Mouse (Mus musculus) CH12.LX (cell line): ENCODE data around the gene Tph1. TPM values are rescaled to one million over a fixed set of nuclear protein-coding genes. Genes with fewer than 3 reads are reported as not detected.

Experiments used
- DNase-seq: peaks from one replicate; pipeline ENCODE4 v3.0.0-alpha.2; 2013; ENCODE audit errors: extremely low read depth
- H3K27ac ChIP-seq: 2 replicates; pipeline ENCODE4 v1.5.1; 2012; ENCODE audit warnings: low read depth, mild to moderate bottlenecking, control low read depth, moderate library complexity; ENCODE audit not compliant: insufficient read depth
- H3K27me3 ChIP-seq: replicated peaks from 2 replicates; pipeline ENCODE3; 2012; ENCODE audit warnings: inconsistent platforms
- H3K36me3 ChIP-seq, 2 experiments: replicated peaks in 1 of 2; 2 replicates each; pipeline versions ENCODE3 to v1.6.1; 2012; ENCODE audit warnings: inconsistent platforms in 1 of 2, low read length in 1 of 2, mild to moderate bottlenecking in 1 of 2, mixed read lengths in 1 of 2, moderate library complexity in 1 of 2; ENCODE audit not compliant: control insufficient read depth in 1 of 2, insufficient read depth in 1 of 2
- H3K4me1 ChIP-seq, 2 experiments: 2 replicates each; pipeline ENCODE4 v1.6.1; 2012; ENCODE audit warnings: inconsistent platforms in 1 of 2, moderate library complexity in 1 of 2; ENCODE audit not compliant: insufficient read depth in 2 of 2, control insufficient read depth in 1 of 2
- H3K4me2 ChIP-seq: 2 replicates; pipeline ENCODE4 v1.6.1; 2012; ENCODE audit warnings: low read depth, mild to moderate bottlenecking, control low read depth; ENCODE audit not compliant: poor library complexity, insufficient read depth, severe bottlenecking
- H3K4me3 ChIP-seq, 3 experiments: fragments of 150-350 bp in 1 of 3; sonication (generic) in 1 of 3; replicated peaks in 1 of 3; 2 replicates each; pipeline versions ENCODE3 to v1.5.1; 2011 to 2012; ENCODE audit warnings: low read depth in 2 of 3, low read length in 2 of 3, mild to moderate bottlenecking in 2 of 3, moderate library complexity in 2 of 3, control low read depth in 1 of 3, improper control_type of control experiment in 1 of 3, inconsistent platforms in 1 of 3, mixed read lengths in 1 of 3; ENCODE audit not compliant: poor library complexity in 1 of 3
- H3K79me2 ChIP-seq: replicated peaks from 2 replicates; pipeline ENCODE4 v1.6.1; 2012; ENCODE audit warnings: mild to moderate bottlenecking, moderate library complexity; ENCODE audit not compliant: control insufficient read depth, poor library complexity, insufficient read depth, severe bottlenecking; ENCODE audit errors: extremely low read depth
- H3K9ac ChIP-seq: 2 replicates; pipeline ENCODE4 v1.6.1; 2012; ENCODE audit warnings: low read depth, mild to moderate bottlenecking, control low read depth, moderate library complexity; ENCODE audit not compliant: insufficient read depth
- H3K9me3 ChIP-seq: replicated peaks from 2 replicates; pipeline ENCODE3; 2012; ENCODE audit warnings: low read length, inconsistent platforms, mixed read lengths
- CHD1 ChIP-seq: IDR thresholded peaks from 2 replicates; pipeline ENCODE4 v1.6.1; 2012; ENCODE audit warnings: low read depth, low read length, improper control_type of control experiment, inconsistent platforms
- CHD2 ChIP-seq: IDR thresholded peaks from 2 replicates; pipeline ENCODE4 v1.6.1; 2011; ENCODE audit warnings: low read length, improper control_type of control experiment
- CTCF ChIP-seq, 2 experiments: IDR thresholded peaks in 1 of 2; conservative IDR thresholded peaks in 1 of 2; 2 replicates each; pipeline ENCODE4 v1.5.1; 2011 to 2012; ENCODE audit warnings: low read depth in 2 of 2, low read length in 2 of 2, improper control_type of control experiment in 1 of 2, inconsistent platforms in 1 of 2, mild to moderate bottlenecking in 1 of 2, moderate library complexity in 1 of 2
- EP300 ChIP-seq: IDR thresholded peaks from 2 replicates; pipeline ENCODE4 v1.6.1; 2011; ENCODE audit warnings: low read length, improper control_type of control experiment
- MAFK ChIP-seq: IDR thresholded peaks from 2 replicates; pipeline ENCODE4 v1.6.1; 2011; ENCODE audit warnings: low read length, improper control_type of control experiment; ENCODE audit not compliant: insufficient replicate concordance
- MAZ ChIP-seq: IDR thresholded peaks from 2 replicates; pipeline ENCODE4 v1.6.1; 2012; ENCODE audit warnings: low read depth, mild to moderate bottlenecking, inconsistent platforms, low read length, improper control_type of control experiment, moderate library complexity
- PAX5 ChIP-seq: IDR thresholded peaks from 2 replicates; pipeline ENCODE4 v1.6.1; 2012; ENCODE audit warnings: low read length, inconsistent platforms, mixed read lengths
- POLR2A ChIP-seq: IDR thresholded peaks from 2 replicates; pipeline ENCODE4 v1.6.1; 2011; ENCODE audit warnings: low read depth, mild to moderate bottlenecking, improper control_type of control experiment, low read length
- TBP ChIP-seq: conservative IDR thresholded peaks from 2 replicates; pipeline ENCODE4 v1.6.1; 2011; ENCODE audit warnings: low read depth, low read length, improper control_type of control experiment
- TCF12 ChIP-seq: IDR thresholded peaks from 2 replicates; pipeline ENCODE4 v1.6.1; 2014; ENCODE audit warnings: low read depth, mild to moderate bottlenecking, inconsistent platforms, low read length, improper control_type of control experiment
- UBTF ChIP-seq: IDR thresholded peaks from 2 replicates; pipeline ENCODE4 v1.6.1; 2012; ENCODE audit warnings: low read depth, mild to moderate bottlenecking, inconsistent platforms, low read length, improper control_type of control experiment, moderate library complexity
- USF2 ChIP-seq: conservative IDR thresholded peaks from 2 replicates; pipeline ENCODE4 v1.6.1; 2011; ENCODE audit warnings: low read depth, low read length, improper control_type of control experiment
- ZMIZ1 ChIP-seq: IDR thresholded peaks from 2 replicates; pipeline ENCODE4 v1.6.1; 2012; ENCODE audit warnings: low read depth, mild to moderate bottlenecking, inconsistent platforms, low read length, improper control_type of control experiment
- dilution Hi-C: fragments of 300-500 bp; cut with MboI; formaldehyde crosslinking; loops from 2 replicates; pipeline ENCODE4 v1.14.3; 2020; ENCODE audit warnings: low sequenced_read_pairs; ENCODE audit not compliant: extremely low pct_unique_long_range_greater_than_20kb, extremely low pct_ligation_motif_present
- in situ Hi-C: fragments of 300-500 bp; cut with MboI; formaldehyde crosslinking; loops from 3 replicates; pipeline ENCODE4 v1.14.3; 2019; ENCODE audit warnings: low sequenced_read_pairs, low pct_ligation_motif_present, low pct_unique_long_range_greater_than_20kb, mixed read lengths
- polyA plus RNA-seq: library from polyadenylated mRNA; unstranded; fragments of >175 nt; gene quantifications from 2 replicates; pipeline ENCODE4 v1.2.1, GENCODE M21; 2012; ENCODE audit warnings: low read depth; ENCODE audit not compliant: insufficient read length
- total RNA-seq, 2 experiments: library from RNA; depleted of rRNA; stranded (reverse); fragments of 300-350 nt in 1 of 2; fragments of >200 nt in 1 of 2; gene quantifications; 2 replicates each; pipeline ENCODE4 v1.2.3; 2012 to 2014

Gene Tph1
- total and polyA plus RNA-seq, 3 experiments: 0.13 TPM; not detected in 2

DNA sequence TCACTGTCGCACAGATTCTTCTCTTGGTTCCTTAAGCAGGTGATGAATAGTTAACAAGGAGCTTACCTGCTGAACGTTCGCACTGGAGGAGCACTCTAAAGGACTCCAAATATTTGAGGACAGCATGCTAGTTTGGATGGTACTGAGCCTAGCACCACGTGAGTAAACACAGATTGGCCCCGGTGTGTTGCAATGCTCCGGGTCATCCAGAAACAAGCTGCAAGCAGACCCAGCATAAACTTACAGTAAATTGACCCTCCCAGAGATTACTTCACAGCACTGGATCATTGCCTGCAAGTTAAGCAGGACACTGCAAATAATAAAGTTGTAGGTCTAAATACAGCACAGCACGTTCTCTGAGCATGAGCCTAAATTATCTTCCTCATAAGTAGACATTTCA lies 47.2 kb upstream of the Tph1 start:
- Histone ChIP-seq H3K27ac (no peak overlapping the region), H3K36me3 (no peaks in the 10 kb centered on the region), H3K4me2 (no peak overlapping the region), H3K79me2 (no peaks in the 10 kb centered on the region), H3K9me3 (no peaks in the 10 kb centered on the region), H3K4me3 (no peak overlapping the region), H3K4me1 (peaks cover 10 to 22% of the 10 kb centered on the region in 2 experiments; a peak in 3 of 4 replicates), H3K27me3 (no peaks in the 10 kb centered on the region), H3K9ac (no peak overlapping the region)
- dilution Hi-C loops (no loop called here), in situ Hi-C loops (no loop called here)
- no peak for TF ChIP-seq MAFK
- no peak for TF ChIP-seq EP300
- no peak for TF ChIP-seq USF2
- no peak for TF ChIP-seq POLR2A
- no peak for TF ChIP-seq UBTF
- TF ChIP-seq ZMIZ1: no peak
- TF ChIP-seq CTCF (conservative IDR thresholded peaks at IDR 0.05 in 1 of 2, IDR thresholded peaks at IDR 0.05 in 1 of 2; ENCODE audit: low read depth in 2 of 2, low read length in 2 of 2): no peak
- no peak for DNase-seq

DNA sequence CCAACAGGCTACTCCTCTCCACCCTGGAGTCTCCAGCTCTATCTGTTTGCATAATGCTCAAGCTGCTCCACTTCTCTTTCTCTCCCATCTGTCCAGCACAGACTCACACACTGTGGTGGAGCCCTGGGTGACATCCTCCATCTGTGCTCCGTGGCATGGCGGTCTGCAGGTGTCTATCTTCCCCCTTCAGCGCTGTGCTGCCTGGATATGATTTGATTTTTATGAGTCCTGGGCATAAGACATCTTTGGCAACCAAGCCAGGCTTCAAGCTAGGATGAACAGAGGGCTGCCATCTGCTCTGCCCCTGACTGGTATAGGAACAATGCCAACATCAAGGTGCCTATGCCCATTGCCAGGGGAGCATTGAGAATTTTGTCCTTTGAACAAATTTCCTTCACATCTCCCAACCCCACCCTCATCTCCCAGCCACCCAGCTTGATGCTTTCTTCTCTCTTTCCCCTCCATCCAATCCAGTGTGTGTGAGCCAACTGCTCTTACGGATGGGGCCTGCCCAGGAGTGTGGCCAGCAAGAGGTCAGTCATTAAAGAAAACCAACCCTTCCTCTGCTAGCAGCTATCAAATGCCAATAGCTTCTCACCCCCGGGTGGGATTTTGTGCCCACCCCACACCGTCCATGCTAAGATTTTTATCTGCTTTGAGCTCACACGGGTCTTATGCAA lies 46.4 kb upstream of the Tph1 start:
- no peak for DNase-seq
- no peak overlapping the region for H3K4me2 ChIP-seq
- H3K27me3 ChIP-seq: no peaks in the 10 kb centered on the region
- no peak overlapping the region for H3K9ac ChIP-seq
- H3K27ac ChIP-seq: no peak overlapping the region
- no peaks in the 10 kb centered on the region for H3K79me2 ChIP-seq
- H3K36me3 ChIP-seq: no peaks in the 10 kb centered on the region
- in situ Hi-C loops: no loop called here
- H3K4me1 ChIP-seq: peaks cover 5 to 18% of the 10 kb centered on the region in 2 experiments; a peak in 2 of 4 replicates
- no peak for TF ChIP-seq USF2
- TF ChIP-seq CHD1: no peak
- no peak for TF ChIP-seq PAX5
- no peak for TF ChIP-seq TBP
- dilution Hi-C loops: no loop called here
- H3K9me3 ChIP-seq: no peaks in the 10 kb centered on the region
- no peak overlapping the region for H3K4me3 ChIP-seq

DNA sequence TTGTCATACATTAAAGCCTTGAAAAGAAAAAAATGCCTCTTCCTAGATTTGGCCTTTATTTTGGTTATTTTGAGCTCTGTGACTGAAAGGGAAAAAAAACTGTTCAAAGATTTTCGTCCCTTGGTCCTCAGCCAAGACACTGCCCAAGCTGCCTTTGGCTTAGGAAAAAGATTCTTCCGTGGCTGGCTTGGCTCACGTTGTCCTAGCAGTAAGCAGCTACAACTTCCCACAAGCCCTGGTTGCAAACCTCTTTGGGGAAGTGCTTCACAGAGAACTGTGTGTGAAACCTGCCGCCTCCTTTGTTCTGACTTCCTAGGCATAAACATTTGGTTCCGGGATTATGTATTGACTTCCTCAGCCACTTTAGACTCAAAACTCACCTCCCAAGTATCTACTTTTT lies 44.6 kb upstream of the Tph1 start:
- Histone ChIP-seq H3K9me3 (no peaks in the 10 kb centered on the region), H3K4me3 (no peak overlapping the region), H3K79me2 (no peaks in the 10 kb centered on the region), H3K9ac (no peak overlapping the region), H3K27ac (no peak overlapping the region)
- in situ Hi-C loops: no loop called here
- TF ChIP-seq TCF12 (no peak), CHD2 (no peak), MAFK (no peak), MAZ (no peak), ZMIZ1 (no peak)
- TF ChIP-seq, all 38 proteins: peak for 0
- peaks cover 8 to 28% of the 10 kb centered on the region in 2 experiments; a peak in 3 of 4 replicates for H3K4me1 ChIP-seq
- dilution Hi-C loops: no loop called here
- H3K27me3 ChIP-seq: no peaks in the 10 kb centered on the region
- no peak overlapping the region for H3K4me2 ChIP-seq
- no peaks in the 10 kb centered on the region for H3K36me3 ChIP-seq
- DNase-seq: no peak
